Mouse (Mus musculus) embryo, embryonic 10.5 days (tissue): ENCODE data around the gene Csrp1.
A peak's percentile ranks its signal among the peaks of the same experiment; 100 is the strongest.

Source experiments
- DNase-seq: peaks from one replicate; pipeline ENCODE4 v3.0.0-alpha.2; 2015; ENCODE audit warnings: low spot score

The Csrp1 gene

GRCm38 (mm10) chr1:135771573-135771970 is 51.7 kb downstream of the Csrp1 start:
- no peak for DNase-seq

- no peak for DNase-seq
These were observed 56.7 kb downstream of the Csrp1 start for GRCm38 (mm10) chr1:135776596-135776995.

DNA sequence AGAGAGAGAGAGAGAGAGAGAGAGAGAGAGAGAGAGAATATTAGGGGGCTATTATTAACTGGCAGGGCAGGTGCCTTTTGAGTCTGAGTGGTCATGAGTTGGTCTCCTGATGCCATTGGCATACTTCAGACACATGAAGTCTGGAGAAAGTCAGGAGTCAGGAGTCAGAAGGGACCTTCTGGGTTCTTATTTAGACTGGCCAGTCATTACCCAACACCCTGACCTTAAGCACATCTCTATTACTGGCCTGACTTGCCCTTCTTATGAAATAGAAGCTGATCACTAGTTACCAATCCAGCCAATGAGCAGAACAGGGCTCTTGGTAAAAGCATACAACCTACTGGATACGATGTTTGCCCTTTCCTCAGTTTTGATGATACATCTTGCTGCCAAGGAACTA is 57.2 kb downstream of the Csrp1 start:
- no peak for DNase-seq

- DNase-seq, result no peak
These were observed 59.1 kb downstream of the Csrp1 start, which contains the start of gene Tnni1 for GRCm38 (mm10) chr1:135778780-135779535. Tnni1 (plus strand) TSS chr1:135779434.

GRCm38 (mm10) chr1:135780649-135781048 is 60.8 kb downstream of the Csrp1 start:
- no peak for DNase-seq

- peak; percentile 89 for DNase-seq
These were observed 61.4 kb downstream of the Csrp1 start for GRCm38 (mm10) chr1:135781220-135781619.

- peak; percentile 71 for DNase-seq
These were observed 63.0 kb downstream of the Csrp1 start for GRCm38 (mm10) chr1:135782816-135783215.

- peak; percentile 91 for DNase-seq
These were observed 67.9 kb downstream of the Csrp1 start for GRCm38 (mm10) chr1:135787799-135788198.

DNA sequence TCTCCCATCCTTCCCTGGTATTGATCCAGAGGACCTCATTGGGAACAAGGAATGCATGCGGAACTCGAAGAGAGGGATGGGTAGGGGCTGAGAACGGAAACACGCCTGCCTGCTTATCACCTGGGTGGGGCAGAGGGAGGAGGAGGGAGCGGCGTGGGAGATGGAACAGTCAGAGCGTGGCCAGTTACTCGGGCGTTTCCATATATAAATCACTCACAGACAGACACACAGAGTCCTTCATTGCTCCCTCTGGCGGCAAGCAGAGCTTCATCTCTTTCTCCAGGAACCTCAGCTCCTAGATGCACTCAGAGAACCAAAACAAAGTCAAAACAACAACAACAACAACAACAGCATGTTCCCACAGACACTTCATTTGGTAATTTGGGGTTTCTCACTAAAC is 68.8 kb downstream of the Csrp1 start:
- peak; percentile 32 for DNase-seq

DNA sequence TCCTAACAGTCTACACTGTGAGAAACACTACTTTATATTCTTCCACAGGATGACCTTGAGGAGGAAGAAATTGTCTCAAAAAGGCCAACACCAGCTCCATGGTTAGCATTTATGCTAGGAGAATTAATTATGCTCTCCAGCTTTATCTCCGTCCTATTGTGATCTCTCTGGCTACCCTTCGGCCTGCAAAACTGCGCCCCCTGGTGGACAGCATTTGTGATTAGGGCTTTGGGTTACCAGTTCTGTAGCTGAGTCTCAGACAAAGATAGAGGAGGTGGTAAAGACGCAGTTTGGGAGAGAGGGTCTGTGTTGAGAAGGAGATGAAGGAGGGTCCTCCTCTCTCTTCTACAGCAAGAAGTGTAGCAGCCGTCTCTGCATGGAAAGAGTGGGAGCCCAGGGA is 70.0 kb downstream of the Csrp1 start:
- peak; percentile 86 for DNase-seq

DNA sequence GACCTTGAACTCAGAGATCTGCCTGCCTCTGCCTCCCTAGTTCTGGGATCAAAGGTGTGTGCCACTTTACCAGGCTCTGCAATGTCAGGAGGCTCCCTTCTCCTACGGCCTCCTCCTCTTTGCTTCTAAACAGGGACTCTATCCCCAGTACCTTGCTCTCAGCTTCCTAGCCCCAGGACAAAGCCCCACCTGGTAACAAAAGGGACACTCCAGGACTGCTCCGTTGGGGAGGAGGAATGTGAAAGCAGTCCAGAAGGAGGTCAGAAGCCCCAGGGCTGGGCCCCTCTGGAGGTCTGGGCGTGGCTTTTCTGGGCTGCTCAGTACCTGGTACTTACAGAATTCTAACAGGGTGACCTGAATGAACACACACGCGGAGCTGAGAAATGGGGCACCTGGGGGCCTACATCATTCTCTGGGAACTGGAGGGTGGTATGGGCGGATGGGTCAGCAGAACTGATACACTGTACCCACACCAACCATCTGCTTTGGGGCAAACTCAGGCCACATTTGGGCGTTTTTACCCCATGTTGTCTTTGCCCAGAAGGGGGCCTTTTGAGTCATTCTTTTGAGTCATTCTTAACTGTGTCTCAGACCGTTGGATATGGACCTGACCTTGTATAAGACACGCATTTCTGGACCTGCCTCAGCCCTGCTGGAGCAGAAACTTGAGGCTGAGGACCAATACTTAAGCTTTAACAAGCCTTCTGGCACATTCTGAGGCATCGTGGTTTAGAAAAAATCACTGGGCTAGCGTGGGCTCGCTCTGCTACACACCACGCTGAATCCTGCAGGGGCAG is 72.5 kb downstream of the Csrp1 start:
- DNase-seq, result no peak

DNA sequence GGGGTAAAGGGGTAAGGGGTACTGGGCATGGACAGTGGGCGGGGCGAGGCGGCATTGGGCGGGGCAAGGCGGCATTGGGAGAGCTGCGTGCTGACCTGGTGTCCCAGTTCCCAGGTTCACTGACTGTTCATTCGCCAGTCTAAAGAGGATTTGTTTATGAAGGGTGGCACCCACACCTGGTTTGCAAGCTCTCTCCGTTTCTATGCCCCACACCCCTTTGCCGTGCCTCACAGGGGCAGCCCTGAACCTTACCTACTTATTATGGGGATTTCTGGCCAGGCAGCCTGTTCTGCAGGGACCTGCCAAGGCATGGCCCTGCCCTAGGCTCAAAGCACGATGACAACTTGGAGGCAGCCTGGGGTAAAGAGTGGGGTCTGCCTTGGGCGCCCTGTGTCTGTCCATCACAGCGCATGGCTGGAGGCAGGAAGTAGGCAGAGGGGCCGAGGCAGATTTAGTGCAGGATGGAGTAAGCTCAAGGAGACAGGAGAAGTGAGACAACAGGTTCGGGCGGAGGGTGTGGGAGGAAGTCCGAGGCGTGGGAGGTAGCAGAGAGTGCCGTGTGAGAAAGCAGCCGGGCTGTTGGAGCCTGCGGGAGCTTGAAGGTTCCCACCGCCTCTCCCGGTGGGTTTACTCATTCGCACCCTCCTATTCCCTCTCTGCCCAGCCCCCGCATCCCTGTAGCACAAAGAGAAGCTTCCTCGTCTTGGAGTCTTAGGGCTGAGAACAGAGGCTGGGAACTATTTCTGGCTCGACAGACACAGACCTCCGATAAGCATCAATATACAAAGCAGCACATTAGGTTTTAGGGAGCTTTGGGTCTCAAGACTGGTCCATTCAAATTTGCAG is 73.7 kb downstream of the Csrp1 start:
- DNase-seq, result peak; percentile 45

- DNase-seq, result peak; percentile 48
These were observed 74.6 kb downstream of the Csrp1 start for GRCm38 (mm10) chr1:135794216-135795134.

DNA sequence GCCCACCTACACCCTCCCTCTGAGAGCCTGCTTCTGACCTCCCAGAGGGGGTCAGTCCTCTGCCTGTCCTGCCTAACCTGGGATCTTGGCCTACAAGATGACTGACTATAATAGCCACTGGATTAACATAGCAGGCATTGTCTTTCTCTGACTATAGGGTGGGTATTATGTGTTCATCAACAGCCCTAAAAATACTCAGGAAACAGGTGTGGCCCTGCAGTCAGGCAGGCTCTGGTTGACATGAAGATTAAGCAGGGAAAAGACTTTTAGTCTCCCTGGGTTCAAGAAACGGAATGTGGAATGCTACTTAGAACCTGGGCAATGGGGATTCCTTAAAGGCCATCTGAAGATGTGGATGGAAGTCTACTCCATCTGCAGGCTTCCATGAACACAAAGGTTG is 78.6 kb downstream of the Csrp1 start:
- no peak for DNase-seq

DNA sequence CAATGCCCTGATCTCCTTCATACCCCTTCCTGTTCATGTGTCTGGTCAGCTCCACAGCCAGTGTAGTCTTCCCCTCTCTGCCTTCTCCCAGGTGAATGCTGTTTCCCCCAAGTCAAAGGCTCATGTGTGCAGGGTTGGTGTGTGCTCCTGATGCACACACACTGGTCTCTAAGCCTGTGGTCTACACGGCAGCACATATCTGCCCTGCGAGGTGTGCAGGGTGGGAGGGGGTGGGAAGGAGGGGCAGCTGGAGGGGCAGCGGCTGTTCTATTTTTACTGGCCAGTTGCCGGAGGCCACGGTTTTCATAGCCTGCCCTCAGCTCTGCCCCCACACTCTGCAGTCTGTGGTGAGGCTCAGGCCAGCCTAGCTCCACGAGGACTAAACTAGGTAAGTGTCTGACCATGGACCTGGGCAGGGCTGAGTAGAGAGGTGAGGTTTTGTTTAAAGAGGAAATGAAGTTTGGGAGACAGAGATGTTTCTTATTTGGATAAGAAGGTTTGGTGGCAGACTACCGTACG is 79.3 kb downstream of the Csrp1 start:
- no peak for DNase-seq

- no peak for DNase-seq
These were observed 80.5 kb downstream of the Csrp1 start for GRCm38 (mm10) chr1:135800192-135800950.
